ENCODE assay signal across 14 mouse cellular contexts in the genomic region with DNA sequence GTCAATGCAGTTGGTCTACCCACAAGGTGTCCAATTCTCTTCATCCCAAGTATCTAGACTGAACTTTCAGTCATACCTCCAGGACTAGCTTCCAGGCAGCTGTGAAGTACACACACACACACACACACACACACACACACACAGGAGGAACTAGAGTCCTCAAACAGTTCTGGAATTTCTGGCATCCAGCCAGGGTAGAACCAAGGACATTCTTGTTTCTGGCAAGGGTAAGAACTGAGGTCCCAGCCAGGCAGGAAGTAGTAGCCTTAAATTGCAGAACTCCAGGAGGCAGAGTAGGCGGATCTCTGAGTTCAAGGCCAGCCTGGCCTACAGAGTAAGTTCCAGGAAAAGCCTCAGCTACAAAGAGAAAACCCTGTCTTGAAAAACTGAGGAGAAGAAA.
DNase-seq lines count a peak whose midpoint lies in the region; ATAC-seq and TF ChIP-seq lines count a peak whose summit lies in the region.
"Had no signal": no experiment of that assay in that cellular context is flagged by ENCODE, and none has a peak within 500 bp of the region (broad histone marks: within the 10 kb centered on the region; RNA-seq: fewer than 3 reads in every experiment).

No protein-coding gene starts in this region.

- peak; percentile 63 for DNase-seq in liver, adult 2 months (ENCODE audit: extremely low read depth, low read depth, low spot score)
- DNase-seq in liver: no peak
- peak; percentile 56 for DNase-seq in adrenal gland, adult 2 months
- DNase-seq in kidney, adult 8-10 months: peak; percentile 27 to 30
- peak; percentile 14 for DNase-seq in skeletal muscle tissue, adult 2 months (ENCODE audit: low read depth, low spot score)
- DNase-seq in cerebellum, adult 11-12 months: no peak
- DNase-seq: left cerebral cortex, postnatal 4 days; right cerebral cortex, postnatal 25 days; thymus, adult 18-20 months had no signal

- TF ChIP-seq CTCF in liver, adult 2 months (IDR thresholded peaks at IDR 0.05; ENCODE audit: low read depth, low read length): no peak

- no peaks in the 10 kb centered on the region; the same call in 1 of the 2 replicates for H3K79me2 ChIP-seq in liver, adult 2 months (ENCODE audit: control insufficient read depth, insufficient read depth, low read length)

- no peaks in the 10 kb centered on the region for H3K27me3 ChIP-seq in liver, adult 2 months (ENCODE audit: control insufficient read depth, insufficient read depth, low read length)
- H3K27me3 ChIP-seq: heart, embryonic 15.5 days had no signal

- H3K27ac ChIP-seq in liver, adult 2 months (replicated peaks; ENCODE audit: insufficient read depth, low read depth, low read length): no peak overlapping the region
- H3K27ac ChIP-seq: forebrain, embryonic 10.5 days; heart, embryonic 15.5 days had no signal

- peaks cover 2% of the 10 kb centered on the region; the same call in 1 of the 2 replicates for H3K4me1 ChIP-seq in liver, adult 2 months (ENCODE audit: control insufficient read depth, insufficient read depth, low read length)
- H3K4me1 ChIP-seq: forebrain, embryonic 10.5 days; heart, embryonic 15.5 days had no signal

- WGBS in liver, adult 2 months: 0% methylated on average over 1 of the region's 1 CpGs

- H3K9ac ChIP-seq in liver, adult 2 months (ENCODE audit: low read depth, low read length): no peak overlapping the region
- H3K9ac ChIP-seq: heart, embryonic 15.5 days had no signal

- no peak overlapping the region for H3K4me3 ChIP-seq in liver, adult 2 months (ENCODE audit: insufficient read depth, low read depth, low read length)
- H3K4me3 ChIP-seq: forebrain, embryonic 10.5 days; heart, embryonic 15.5 days had no signal

- H3K36me3 ChIP-seq in liver, adult 2 months (ENCODE audit: control insufficient read depth, insufficient read depth, low read length): no peaks in the 10 kb centered on the region
- H3K36me3 ChIP-seq: forebrain, embryonic 10.5 days; G1E; heart, embryonic 15.5 days had no signal

- no peak for TF ChIP-seq POLR2A in liver, adult 2 months (IDR thresholded peaks at IDR 0.05; ENCODE audit: extremely low read depth, insufficient read depth, low read length)

- no peak for ATAC-seq in activated CD4-positive, CD25-positive, alpha-beta regulatory T cell, adult 4 months
- ATAC-seq: intestine, postnatal 0 days had no signal

Comparison
In these comparisons a context has a peak if more than half of its experiments do, and no peak if none do; other contexts are left out.
1. DNase-seq: peak in liver, adult 2 months (single experiment), adrenal gland, adult 2 months (single experiment), kidney, adult 8-10 months (2 of 2) and skeletal muscle tissue, adult 2 months (single experiment); none in liver (single experiment) and cerebellum, adult 11-12 months (single experiment).